Mouse (Mus musculus): Measurements from ENCODE around the gene Slc25a13. TPM values are rescaled to one million over a fixed set of nuclear protein-coding genes. Genes with fewer than 3 reads are reported as not detected.
"Not testable (repeated sequence)": the region's sequence is repeated elsewhere in the genome, so short reads cannot be mapped to it uniquely, and the experiment has no call there.

Slc25a13 gene
- polyA plus RNA-seq, 1 experiment from 2014 or later, result 26.3 TPM

DNA sequence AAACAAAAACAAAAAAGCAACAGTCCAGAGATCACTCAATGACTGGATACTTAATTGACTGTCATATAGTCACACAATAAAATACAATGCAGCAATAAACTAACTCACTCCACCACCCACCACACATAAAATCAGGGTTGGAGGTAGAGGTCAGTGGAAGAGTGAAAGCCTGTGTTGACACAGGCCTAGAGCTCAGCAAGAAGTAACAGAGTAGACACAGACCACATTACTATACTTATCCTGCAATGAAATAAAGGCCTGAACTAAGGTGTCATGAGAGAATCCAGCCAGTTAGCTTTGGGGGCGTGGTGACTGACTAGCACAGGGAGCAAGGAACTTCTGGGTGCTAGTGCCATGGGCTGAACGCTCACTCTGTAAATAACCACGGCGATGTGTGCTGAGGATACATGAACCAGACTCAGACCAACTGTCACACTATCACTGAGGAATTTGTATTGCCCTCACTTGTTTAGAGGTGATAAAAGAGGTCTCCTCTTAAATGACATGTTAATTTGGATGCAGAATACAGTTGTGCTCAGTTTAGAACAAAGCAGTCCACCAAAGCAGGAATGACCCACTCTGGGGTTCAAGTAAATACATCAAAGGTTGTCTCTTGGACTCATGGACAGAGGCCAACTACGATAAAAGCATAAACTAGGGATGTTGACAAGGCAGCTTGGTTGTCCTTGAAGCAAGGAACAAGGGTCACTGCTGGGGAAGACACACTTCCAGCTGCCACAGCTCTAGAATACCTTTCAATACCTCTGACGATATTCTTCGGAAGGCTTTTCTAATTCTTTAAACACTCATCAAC is 31.8 kb downstream of the Slc25a13 start:
- no peak for ATAC-seq (ENCODE audit: insufficient number of reproducible peaks, insufficient read depth, low FRiP score, low TSS enrichment)
- Histone ChIP-seq H3K4me3 (no peak overlapping the region), H3K36me3 (no peaks in the 10 kb centered on the region), H3K27ac (no peak overlapping the region), H3K9me3 (no peaks in the 10 kb centered on the region), H3K4me2 (replicated peaks) (no peak overlapping the region), H3K9ac (no peak overlapping the region), H3K27me3 (no peaks in the 10 kb centered on the region), H3K4me1 (peaks cover 5% of the 10 kb centered on the region; the same call in 1 of the 2 replicates)
- WGBS, result 84% methylated on average over 7 of the region's 7 CpGs

DNA sequence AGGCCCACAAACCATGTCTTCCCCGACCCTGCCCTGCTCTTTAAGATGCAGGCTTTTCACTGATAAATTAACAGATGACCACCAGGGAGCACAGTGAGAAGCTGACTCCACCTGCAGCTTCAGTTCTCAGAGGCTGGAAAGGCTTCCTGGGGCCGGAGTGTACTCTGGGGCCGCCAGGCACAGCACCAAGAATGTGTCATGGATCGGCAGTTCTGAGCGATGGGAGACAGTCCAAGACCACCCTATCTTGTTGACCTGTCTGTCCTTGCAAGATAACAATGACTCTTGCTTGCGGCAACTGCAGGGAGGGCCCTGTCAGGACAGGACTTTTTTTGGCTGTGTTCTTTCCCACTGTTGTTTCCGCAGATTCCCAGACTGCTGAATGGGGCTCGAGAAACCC is 33.4 kb downstream of the Slc25a13 start:
- Histone ChIP-seq H3K4me3 (no peak overlapping the region), H3K4me2 (replicated peaks) (no peak overlapping the region), H3K36me3 (0 out of 2 replicates have a peak, but pooled peaks cover 3% of the 10 kb centered on the region), H3K9ac (no peak overlapping the region), H3K4me1 (peaks cover 5% of the 10 kb centered on the region; the same call in 1 of the 2 replicates), H3K27ac (no peak overlapping the region), H3K27me3 (no peaks in the 10 kb centered on the region), H3K9me3 (no peaks in the 10 kb centered on the region)
- WGBS, result 78% methylated on average over 8 of the region's 8 CpGs
- ATAC-seq (ENCODE audit: insufficient number of reproducible peaks, insufficient read depth, low FRiP score, low TSS enrichment), result no peak

DNA sequence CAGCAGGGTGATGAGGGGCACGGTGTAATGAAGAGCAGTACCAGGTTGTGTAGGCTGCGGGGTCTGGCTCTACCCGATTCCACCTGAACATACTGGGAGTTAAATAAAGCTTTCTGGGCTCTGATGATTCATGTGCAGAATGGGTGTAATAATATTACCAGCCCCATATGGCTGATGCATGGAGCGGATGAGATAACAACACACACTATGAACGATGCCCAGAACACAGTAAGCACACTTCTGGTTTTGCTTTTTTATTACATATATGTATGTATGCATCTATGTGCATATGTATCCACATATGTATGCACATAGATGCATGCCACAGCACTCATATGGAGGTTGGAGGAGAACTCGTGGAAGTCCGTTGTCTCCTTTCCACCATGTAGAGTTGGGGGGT is 34.8 kb downstream of the Slc25a13 start:
- H3K9ac ChIP-seq, result no peak overlapping the region
- no peak overlapping the region for H3K27ac ChIP-seq
- H3K36me3 ChIP-seq, result 0 out of 2 replicates have a peak, but pooled peaks cover 3% of the 10 kb centered on the region
- H3K27me3 ChIP-seq, result no peaks in the 10 kb centered on the region
- no peak overlapping the region for H3K4me3 ChIP-seq
- ATAC-seq (ENCODE audit: insufficient number of reproducible peaks, insufficient read depth, low FRiP score, low TSS enrichment), result no peak
- H3K4me2 ChIP-seq (replicated peaks), result no peak overlapping the region
- peaks cover 5% of the 10 kb centered on the region; the same call in 1 of the 2 replicates for H3K4me1 ChIP-seq
- 90% methylated on average over 7 of the region's 7 CpGs for WGBS
- no peaks in the 10 kb centered on the region for H3K9me3 ChIP-seq

DNA sequence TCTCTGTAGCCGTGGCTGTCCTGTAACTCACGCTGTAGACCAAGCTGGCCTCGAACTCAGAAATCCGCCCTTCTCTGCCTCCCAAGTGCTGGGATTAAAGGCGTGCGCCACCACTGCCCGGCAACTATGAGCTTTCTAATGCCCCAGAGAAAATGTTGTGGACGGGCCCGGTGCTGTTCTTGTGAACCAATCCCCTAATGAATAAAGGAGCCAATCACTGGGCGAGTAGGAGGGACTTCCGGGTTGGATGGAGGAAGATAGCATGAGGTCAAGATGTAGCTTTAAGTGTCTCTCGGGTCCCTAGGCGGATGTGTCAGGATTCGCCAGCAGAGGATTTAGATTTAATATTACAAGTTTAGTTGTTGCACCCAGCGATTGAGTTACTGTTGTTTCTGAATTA is 38.6 kb downstream of the Slc25a13 start:
- not testable (repeated sequence) for H3K4me2 ChIP-seq (replicated peaks); H3K27ac ChIP-seq; ATAC-seq (ENCODE audit: insufficient number of reproducible peaks, insufficient read depth, low FRiP score, low TSS enrichment); H3K36me3 ChIP-seq; H3K9me3 ChIP-seq; H3K4me3 ChIP-seq; H3K27me3 ChIP-seq; H3K9ac ChIP-seq
- H3K4me1 ChIP-seq, result peaks cover 17% of the 10 kb centered on the region
- 84% methylated on average over 15 of the region's 15 CpGs for WGBS

DNA sequence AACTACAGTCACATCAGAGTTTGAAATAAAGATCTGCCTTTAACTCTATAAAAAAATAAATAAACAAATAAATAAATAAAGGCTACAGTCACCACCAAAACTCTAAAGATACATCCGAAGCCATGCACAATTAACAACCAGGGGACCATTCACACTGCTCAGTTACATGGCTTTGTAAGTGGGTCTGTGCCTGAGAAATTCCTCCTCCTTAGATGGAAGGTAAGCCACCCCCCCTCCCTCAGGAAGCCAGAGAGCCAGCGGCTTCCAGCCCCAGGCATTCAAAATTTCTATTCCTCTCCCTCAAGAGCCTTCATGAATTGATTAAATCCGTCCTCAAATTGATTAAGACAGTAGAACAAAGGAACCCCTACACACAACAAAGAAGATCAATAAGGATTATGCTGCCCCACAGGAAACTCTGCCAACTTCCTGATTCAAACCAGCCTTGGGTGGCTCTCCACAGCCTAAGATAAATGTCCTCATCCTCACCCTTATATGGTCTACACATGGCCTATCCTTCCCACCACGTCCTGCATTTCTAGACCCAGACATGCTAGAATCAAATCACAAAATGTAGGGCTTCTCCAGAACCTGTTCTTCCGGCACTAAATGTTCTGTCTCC is 41.5 kb downstream of the Slc25a13 start:
- no peak overlapping the region for H3K4me3 ChIP-seq
- no peak overlapping the region for H3K9ac ChIP-seq
- H3K4me1 ChIP-seq, result peaks cover 16% of the 10 kb centered on the region
- H3K4me2 ChIP-seq (replicated peaks), result no peak overlapping the region
- 0 out of 2 replicates have a peak, but pooled peaks cover 3% of the 10 kb centered on the region for H3K36me3 ChIP-seq
- H3K9me3 ChIP-seq, result no peaks in the 10 kb centered on the region
- 47% methylated on average over 5 of the region's 5 CpGs for WGBS
- 0 out of 2 replicates have a peak, but pooled peaks cover 3% of the 10 kb centered on the region for H3K27me3 ChIP-seq
- no peak overlapping the region for H3K27ac ChIP-seq
- ATAC-seq (ENCODE audit: insufficient number of reproducible peaks, insufficient read depth, low FRiP score, low TSS enrichment), result no peak

DNA sequence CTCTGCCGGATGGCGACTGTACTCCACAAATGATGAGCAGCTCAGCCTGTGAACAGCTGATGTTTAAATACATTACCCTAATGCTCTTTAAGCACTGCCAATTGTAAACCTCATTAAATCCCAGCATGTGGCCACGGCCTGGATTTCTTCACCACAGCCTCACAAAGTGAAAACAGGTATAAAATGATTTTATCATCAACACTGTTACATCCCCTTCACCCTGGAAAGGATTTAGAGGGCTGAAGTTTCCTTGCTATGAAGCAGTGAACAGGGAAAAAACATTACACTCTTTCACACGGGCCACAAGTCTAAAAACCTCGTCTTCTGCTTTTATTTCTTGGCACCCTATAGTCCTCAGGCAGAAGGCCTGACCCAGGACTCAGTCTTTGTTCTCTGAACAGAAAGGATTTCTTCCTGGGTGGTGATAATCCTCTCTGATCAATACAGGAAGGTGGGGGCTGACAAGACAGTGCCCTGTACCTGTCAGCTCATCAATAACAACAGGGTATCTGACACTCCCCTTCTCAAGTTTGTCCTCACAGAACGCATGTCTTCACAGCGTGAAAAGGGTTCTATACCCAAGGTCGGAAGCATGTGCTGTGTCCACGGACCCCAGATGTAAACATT is 42.9 kb downstream of the Slc25a13 start:
- ATAC-seq (ENCODE audit: insufficient number of reproducible peaks, insufficient read depth, low FRiP score, low TSS enrichment), result no peak
- no peak overlapping the region for H3K4me2 ChIP-seq (replicated peaks)
- no peak overlapping the region for H3K9ac ChIP-seq
- 27% methylated on average over 9 of the region's 9 CpGs for WGBS
- peaks cover 16% of the 10 kb centered on the region for H3K4me1 ChIP-seq
- H3K27ac ChIP-seq, result no peak overlapping the region
- no peaks in the 10 kb centered on the region for H3K36me3 ChIP-seq
- H3K27me3 ChIP-seq, result 0 out of 2 replicates have a peak, but pooled peaks cover 3% of the 10 kb centered on the region
- H3K4me3 ChIP-seq, result no peak overlapping the region
- H3K9me3 ChIP-seq, result no peaks in the 10 kb centered on the region

DNA sequence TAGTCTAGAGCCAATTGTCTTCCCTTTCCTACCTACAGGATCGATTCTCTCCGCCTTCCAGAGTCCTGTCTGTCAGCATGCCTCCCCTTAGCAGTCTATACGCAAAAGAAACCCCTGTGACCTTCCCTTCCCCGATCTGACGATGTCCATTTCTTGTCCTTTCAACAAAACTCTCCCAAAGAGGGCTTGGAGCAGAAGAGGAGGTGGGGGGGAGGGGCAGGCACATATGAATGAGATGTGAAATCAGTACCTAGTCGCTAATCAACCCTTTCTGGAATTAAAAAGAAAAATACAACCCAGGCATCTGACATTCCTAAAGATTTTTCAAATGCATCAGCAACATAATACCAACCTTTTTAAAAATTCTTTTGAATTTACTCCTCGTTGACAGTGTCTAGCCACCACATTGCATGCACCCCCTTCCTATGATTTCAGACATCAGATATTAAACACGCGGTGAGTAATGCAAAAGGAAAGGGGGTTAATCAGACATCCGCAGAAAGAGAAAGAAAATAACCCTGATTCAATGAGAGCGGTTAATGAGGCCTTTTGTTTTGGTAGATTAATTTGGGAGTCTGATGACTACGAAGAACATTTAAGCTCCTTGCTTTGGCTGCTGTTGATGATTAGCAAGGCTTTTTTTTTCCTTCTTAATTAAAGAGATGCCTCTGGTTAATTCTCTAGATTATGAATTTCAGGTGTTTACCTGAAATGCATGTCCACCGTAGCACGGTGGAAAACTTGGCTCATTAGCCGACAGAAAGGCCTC is 43.6 kb downstream of the Slc25a13 start:
- WGBS, result 24% methylated on average over 15 of the region's 15 CpGs
- Histone ChIP-seq H3K27ac (no peak overlapping the region), H3K4me3 (no peak overlapping the region), H3K4me1 (peaks cover 23% of the 10 kb centered on the region), H3K27me3 (0 out of 2 replicates have a peak, but pooled peaks cover 3% of the 10 kb centered on the region), H3K4me2 (replicated peaks) (no peak overlapping the region), H3K36me3 (no peaks in the 10 kb centered on the region), H3K9me3 (no peaks in the 10 kb centered on the region), H3K9ac (no peak overlapping the region)
- no peak for ATAC-seq (ENCODE audit: insufficient number of reproducible peaks, insufficient read depth, low FRiP score, low TSS enrichment)

DNA sequence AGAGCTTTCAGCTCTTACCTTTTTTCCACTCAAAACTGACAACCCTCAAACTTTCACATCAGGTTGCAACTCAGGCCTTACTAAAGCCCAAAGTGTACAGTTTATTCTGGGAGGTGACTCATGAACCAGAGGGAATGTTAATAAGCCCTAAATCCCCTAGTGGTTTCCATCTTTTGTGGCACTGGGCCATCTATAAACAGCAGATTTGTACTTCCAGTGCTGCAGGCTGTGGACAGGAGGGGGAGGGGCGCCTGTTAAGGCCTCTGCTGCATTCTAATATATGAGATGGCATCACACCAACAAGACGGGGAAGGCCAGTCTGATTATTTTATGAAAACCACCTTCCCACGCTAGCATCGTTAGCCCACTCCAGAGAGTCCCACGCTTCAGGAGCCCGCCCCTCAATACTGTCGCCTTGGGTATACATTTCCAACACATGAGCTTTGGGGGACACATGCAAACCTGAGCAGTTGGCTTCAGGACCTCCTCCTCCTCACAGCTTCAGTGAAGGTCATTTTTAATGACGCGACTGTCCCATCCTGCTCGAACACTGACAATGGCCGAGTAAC is 48.3 kb downstream of the Slc25a13 start:
- no peaks in the 10 kb centered on the region for H3K9me3 ChIP-seq
- 0 out of 2 replicates have a peak, but pooled peaks cover 3% of the 10 kb centered on the region for H3K27me3 ChIP-seq
- 71% methylated on average over 11 of the region's 11 CpGs for WGBS
- no peak overlapping the region for H3K4me2 ChIP-seq (replicated peaks)
- H3K4me3 ChIP-seq, result no peak overlapping the region
- no peak for ATAC-seq (ENCODE audit: insufficient number of reproducible peaks, insufficient read depth, low FRiP score, low TSS enrichment)
- H3K36me3 ChIP-seq, result no peaks in the 10 kb centered on the region
- peaks cover 15% of the 10 kb centered on the region for H3K4me1 ChIP-seq
- H3K9ac ChIP-seq, result no peak overlapping the region
- no peak overlapping the region for H3K27ac ChIP-seq

DNA sequence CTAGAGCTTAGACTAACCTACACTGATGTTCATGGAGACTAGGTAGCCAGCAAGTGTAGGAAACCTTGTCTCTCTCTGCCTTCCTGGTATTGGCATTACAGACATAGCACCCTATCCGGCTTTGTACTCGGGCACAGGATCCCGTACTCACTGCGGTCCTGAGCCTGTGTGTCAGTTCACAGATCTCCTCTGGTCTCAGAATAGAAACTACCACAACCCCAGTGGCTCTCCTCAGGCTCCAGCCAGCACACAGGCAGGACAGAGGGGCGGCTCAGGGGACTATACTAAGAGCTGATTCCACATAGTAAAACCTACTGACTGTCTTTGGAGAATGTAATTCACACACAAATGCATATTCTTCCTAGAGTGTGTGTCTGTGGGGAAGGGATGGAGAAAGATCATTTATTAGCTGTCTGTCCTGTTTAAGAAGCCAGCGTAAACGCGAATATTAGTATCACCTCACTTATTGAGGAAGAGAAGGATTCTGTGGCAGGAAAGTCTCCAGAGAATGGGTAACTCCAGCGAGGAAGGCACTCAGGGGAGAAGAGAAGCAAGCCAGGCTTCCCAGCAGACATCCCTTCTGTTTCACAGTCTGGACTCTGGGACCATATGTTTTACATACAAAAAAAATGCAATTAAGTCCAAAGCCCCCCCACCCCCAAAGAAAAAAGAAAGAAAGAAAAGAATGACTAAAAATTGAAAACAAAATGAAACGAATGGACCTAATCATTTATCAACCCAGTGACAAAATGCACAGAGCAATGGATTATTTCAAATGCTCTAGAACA is 49.4 kb downstream of the Slc25a13 start:
- Histone ChIP-seq H3K4me1 (0 out of 2 replicates have a peak, but pooled peaks cover 8% of the 10 kb centered on the region), H3K27me3 (0 out of 2 replicates have a peak, but pooled peaks cover 3% of the 10 kb centered on the region), H3K9ac (no peak overlapping the region), H3K4me3 (no peak overlapping the region), H3K9me3 (no peaks in the 10 kb centered on the region), H3K36me3 (no peaks in the 10 kb centered on the region), H3K4me2 (replicated peaks) (no peak overlapping the region), H3K27ac (no peak overlapping the region)
- ATAC-seq (ENCODE audit: insufficient number of reproducible peaks, insufficient read depth, low FRiP score, low TSS enrichment), result no peak
- WGBS, result 90% methylated on average over 10 of the region's 10 CpGs

DNA sequence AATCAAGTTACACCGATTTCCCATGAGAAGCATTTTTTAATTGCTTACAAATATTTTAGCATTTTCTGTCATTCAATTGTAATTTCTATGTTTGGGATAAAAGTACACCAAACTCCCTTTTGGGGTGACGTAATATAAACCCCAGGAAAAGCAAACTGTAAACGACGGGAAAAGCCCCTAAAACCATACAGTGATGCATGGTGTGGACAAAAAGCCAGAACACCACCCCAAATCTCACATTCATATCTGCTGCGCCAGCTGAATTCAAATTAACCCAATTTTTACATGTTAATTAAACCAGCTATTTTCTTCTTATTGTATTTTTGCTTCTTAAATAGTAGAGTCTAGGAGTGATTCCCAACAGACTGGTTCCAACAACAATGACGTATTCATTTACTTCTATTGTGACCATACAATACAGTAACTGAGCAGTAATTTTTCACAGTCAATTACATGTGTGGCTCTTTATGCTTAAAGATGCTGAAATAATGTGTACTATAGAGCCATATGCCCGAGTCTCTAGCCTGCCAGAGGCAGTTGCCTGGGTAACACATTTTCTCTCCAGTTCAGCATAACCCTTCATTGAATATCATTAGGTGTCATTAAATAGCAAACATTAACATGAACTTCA is 53.9 kb downstream of the Slc25a13 start:
- ATAC-seq (ENCODE audit: insufficient number of reproducible peaks, insufficient read depth, low FRiP score, low TSS enrichment), result no peak
- 74% methylated on average over 7 of the region's 7 CpGs for WGBS

More for the DNA sequence above, 53.9 kb downstream of the Slc25a13 start:
- no peak overlapping the region for H3K27ac ChIP-seq
- peaks cover 16% of the 10 kb centered on the region for H3K4me1 ChIP-seq
- no peak overlapping the region for H3K4me3 ChIP-seq
- no peaks in the 10 kb centered on the region for H3K27me3 ChIP-seq
- no peaks in the 10 kb centered on the region for H3K9me3 ChIP-seq
- no peak overlapping the region for H3K4me2 ChIP-seq (replicated peaks)
- no peaks in the 10 kb centered on the region for H3K36me3 ChIP-seq
- no peak overlapping the region for H3K9ac ChIP-seq

Data from embryonic facial prominence, embryonic 12.5 days (tissue).